ENCODE assay signal across 2 mouse cellular contexts in genomic region chr5:125383637-125384420, GRCm38 (mm10).
TF ChIP-seq lines count a peak whose summit lies in the region.

No protein-coding gene starts in this region.

TF ChIP-seq in MEL, 35 proteins besides CTCF, POLR2A, EP300 and RAD21:
- TF ChIP-seq ZNF384 (IDR thresholded peaks at IDR 0.05; ENCODE audit: low read depth, low read length) (peak; percentile 69), JUND (IDR thresholded peaks at IDR 0.05; ENCODE audit: low read depth, low read length) (no peak), TBP (IDR thresholded peaks at IDR 0.05; ENCODE audit: low read depth, low read length) (0 out of 2 replicates have a peak, but pooled peaks have one; percentile 30), MAZ (IDR thresholded peaks at IDR 0.05; ENCODE audit: low read depth, low read length) (peak; percentile 34; the same call in 1 of the 2 replicates), E2F4 (IDR thresholded peaks at IDR 0.05; ENCODE audit: borderline replicate concordance, low read depth, low read length) (no peak), MXI1 (IDR thresholded peaks at IDR 0.05; ENCODE audit: low read depth, low read length) (no peak), ZMIZ1 (IDR thresholded peaks at IDR 0.05; ENCODE audit: low read depth, low read length) (peak; percentile 54; the same call in 1 of the 2 replicates), MYB (IDR thresholded peaks at IDR 0.05; ENCODE audit: low read depth, low read length) (peak; percentile 16), MEF2A (IDR thresholded peaks at IDR 0.05; ENCODE audit: extremely low read depth, insufficient replicate concordance, low read depth, low read length, poor library complexity, severe bottlenecking) (no peak), SMC3 (IDR thresholded peaks at IDR 0.05; ENCODE audit: low read depth, low read length) (peak; percentile 9; the same call in 1 of the 2 replicates), MAX (IDR thresholded peaks at IDR 0.05; ENCODE audit: low read length) (peak; percentile 40; the same call in 1 of the 2 replicates), CHD1 (IDR thresholded peaks at IDR 0.05; ENCODE audit: low read depth, low read length) (0 out of 2 replicates have a peak, but pooled peaks have one; percentile 63), GATA1 (IDR thresholded peaks at IDR 0.05; ENCODE audit: low read depth, low read length) (no peak), UBTF (IDR thresholded peaks at IDR 0.05; ENCODE audit: borderline replicate concordance, insufficient read depth, low read depth, low read length) (no peak), TCF12 (IDR thresholded peaks at IDR 0.05; ENCODE audit: low read depth, low read length) (no peak), POLR2AphosphoS2 (IDR thresholded peaks at IDR 0.05; ENCODE audit: low read length) (peak; percentile 19), NRF1 (IDR thresholded peaks at IDR 0.05; ENCODE audit: insufficient read depth, low read depth, low read length, poor library complexity, severe bottlenecking) (no peak), RCOR1 (IDR thresholded peaks at IDR 0.05; ENCODE audit: low read depth, low read length) (no peak), SIN3A (IDR thresholded peaks at IDR 0.05; ENCODE audit: low read length) (peak; percentile 36; the same call in 1 of the 2 replicates), MYC (IDR thresholded peaks at IDR 0.05; ENCODE audit: low read depth, low read length) (peak; percentile 40; the same call in 1 of the 2 replicates), CHD2 (IDR thresholded peaks at IDR 0.05; ENCODE audit: low read length) (no peak; the same call in 1 of the 2 replicates), TAL1 (IDR thresholded peaks at IDR 0.05; ENCODE audit: low read length) (no peak)

TF ChIP-seq in myocyte, 11 proteins besides CTCF, POLR2A, EP300 and RAD21:
- TF ChIP-seq E2F4 (IDR thresholded peaks at IDR 0.05; ENCODE audit: insufficient read depth), result no peak
- peak; percentile 47 for TF ChIP-seq POLR2AphosphoS2 (IDR thresholded peaks at IDR 0.05; ENCODE audit: insufficient read length, low read depth)
- TF ChIP-seq MYOG (IDR thresholded peaks at IDR 0.05; ENCODE audit: control insufficient read depth in 1 of 3, insufficient read depth in 1 of 3, insufficient read length in 2 of 3, low read depth in 2 of 3), result no peak
- TF ChIP-seq TCF12 (IDR thresholded peaks at IDR 0.05; ENCODE audit: insufficient read depth, poor library complexity, severe bottlenecking), result no peak
